Comparison of ENCODE assay signal across 10 mouse cellular contexts in the genomic region with DNA sequence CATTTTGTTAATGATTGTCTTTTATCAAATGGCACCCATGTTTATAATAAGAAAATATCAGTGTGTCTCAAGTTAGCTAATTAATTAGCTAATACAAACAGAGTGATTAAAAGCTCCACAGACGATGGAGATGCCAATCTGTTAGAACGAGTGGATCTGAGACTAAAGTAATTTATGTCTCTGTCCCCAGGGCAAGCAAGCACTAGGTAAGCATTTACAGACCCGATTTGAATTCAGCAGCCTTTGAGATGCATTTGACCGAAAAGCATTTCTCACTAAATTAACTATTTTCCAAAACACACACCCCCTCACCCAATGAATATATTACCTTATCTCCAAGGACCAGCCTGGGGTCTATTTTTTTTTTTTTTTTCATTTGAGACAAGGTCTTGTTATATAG. TPM values are rescaled to one million over a fixed set of nuclear protein-coding genes. Genes with fewer than 3 reads are reported as not detected.
"Had no signal": no experiment of that assay in that cellular context is flagged by ENCODE, and none has a peak within 500 bp of the region (broad histone marks: within the 10 kb centered on the region; RNA-seq: fewer than 3 reads in every experiment).

No protein-coding gene starts in this region.

- H3K4me1 ChIP-seq: stomach, embryonic 15.5 days had no signal

- H3K36me3 ChIP-seq: limb, embryonic 13.5 days; stomach, embryonic 15.5 days had no signal

- H3K9ac ChIP-seq: limb, embryonic 13.5 days; liver, embryonic 14.5 days; stomach, embryonic 15.5 days had no signal

- ATAC-seq: hindbrain, postnatal 0 days had no signal

- DNase-seq: left cerebral cortex, postnatal 4 days; right cerebral cortex, postnatal 14 days; thymus, adult 2 months; thymus, postnatal 25 days had no signal

- H3K27me3 ChIP-seq: limb, embryonic 13.5 days; stomach, embryonic 15.5 days had no signal

- H3K4me3 ChIP-seq: limb, embryonic 13.5 days; stomach, embryonic 15.5 days had no signal

- H3K27ac ChIP-seq: hindbrain, postnatal 0 days; limb, embryonic 13.5 days; liver, embryonic 14.5 days; stomach, embryonic 15.5 days had no signal

- H3K9me3 ChIP-seq: limb, embryonic 13.5 days; stomach, embryonic 15.5 days had no signal

- H3K4me2 ChIP-seq: limb, embryonic 13.5 days; stomach, embryonic 15.5 days had no signal

RNA-seq across cellular contexts. Expression of a gene that starts 18.2 kb away (rescaled TPM):
- polyA plus RNA-seq: liver, adult 2 months; neural tube, embryonic 14.5 days had no signal
